Mouse (Mus musculus): ENCODE measurements around the gene Prkcq. TPM values are rescaled to one million over a fixed set of nuclear protein-coding genes. Genes with fewer than 3 reads are reported as not detected.
"Not testable (repeated sequence)": the region's sequence is repeated elsewhere in the genome, so short reads cannot be mapped to it uniquely, and the experiment has no call there.

Gene Prkcq
- polyA plus RNA-seq, 1 experiment, result not detected

DNA sequence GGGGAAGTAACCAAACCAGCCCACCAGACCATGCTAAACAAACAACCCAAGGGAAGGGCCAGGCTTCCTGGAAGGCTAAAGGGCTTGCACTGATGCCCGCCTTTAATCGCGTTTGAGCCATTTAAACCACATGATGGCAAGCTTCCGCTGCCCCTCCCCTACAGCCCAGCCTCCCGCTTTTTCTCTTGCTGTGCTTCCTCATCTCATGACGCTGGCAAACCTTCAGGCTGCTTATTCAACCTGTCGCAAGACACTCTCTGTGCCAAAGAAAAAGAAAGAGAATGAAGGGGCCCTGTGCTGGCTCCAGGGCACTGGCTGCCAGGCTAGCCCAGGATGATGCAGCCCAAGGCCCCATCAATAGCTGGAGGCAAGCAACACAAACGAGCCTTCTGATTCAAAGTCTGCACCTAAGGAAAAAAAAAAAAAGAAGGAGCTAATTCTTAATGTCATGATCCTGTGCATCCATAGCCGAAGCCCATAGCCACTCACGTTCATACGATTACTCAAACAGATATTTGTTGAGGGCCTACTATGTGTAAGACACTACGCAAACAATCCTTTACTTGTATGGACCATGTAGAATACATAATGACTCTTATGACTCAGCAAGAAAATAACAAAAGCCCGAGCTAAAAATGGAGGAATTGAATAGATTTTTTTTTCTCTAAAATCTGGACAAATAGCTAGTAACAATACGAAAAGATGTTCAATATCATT, 161.6 kb downstream of the Prkcq start:
- H3K4me3 ChIP-seq (ENCODE audit: insufficient read depth, low read length), result peak overlapping the region; percentile 29
- peak overlapping the region; percentile 83 for H3K27ac ChIP-seq (ENCODE audit: insufficient read depth, low read depth, low read length)
- TF ChIP-seq CTCF (IDR thresholded peaks at IDR 0.05; ENCODE audit: low read depth, low read length) (no peak), POLR2A (IDR thresholded peaks at IDR 0.05; ENCODE audit: borderline replicate concordance, low read depth, low read length) (no peak)
- H3K4me1 ChIP-seq (ENCODE audit: control insufficient read depth, insufficient read depth, low read length), result peaks cover 17% of the 10 kb centered on the region

DNA sequence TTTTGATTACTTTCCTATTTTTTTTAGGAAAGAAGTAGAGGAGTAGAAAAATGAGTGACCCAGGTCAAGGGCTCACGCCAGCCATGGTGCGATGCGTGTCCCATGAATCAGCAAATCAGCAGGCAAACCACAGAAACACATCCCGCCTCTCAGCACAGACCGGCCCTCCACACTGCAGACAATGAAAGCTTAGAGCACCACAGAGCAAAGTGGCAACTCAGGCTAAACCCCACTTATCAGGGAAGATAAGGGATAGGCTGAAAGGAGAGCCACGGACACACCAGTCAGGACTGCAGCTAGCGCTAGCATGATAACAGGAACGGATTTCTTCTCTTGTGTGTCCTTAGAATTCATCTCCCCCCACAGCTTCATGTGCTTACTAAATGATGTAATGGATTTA, 164.4 kb downstream of the Prkcq start:
- Histone ChIP-seq H3K27ac (ENCODE audit: insufficient read depth, low read depth, low read length) (no peak overlapping the region), H3K4me1 (ENCODE audit: control insufficient read depth, insufficient read depth, low read length) (peaks cover 17% of the 10 kb centered on the region), H3K4me3 (ENCODE audit: insufficient read depth, low read length) (no peak overlapping the region)
- no peak for TF ChIP-seq CTCF (IDR thresholded peaks at IDR 0.05; ENCODE audit: low read depth, low read length)
- no peak for TF ChIP-seq POLR2A (IDR thresholded peaks at IDR 0.05; ENCODE audit: borderline replicate concordance, low read depth, low read length)

DNA sequence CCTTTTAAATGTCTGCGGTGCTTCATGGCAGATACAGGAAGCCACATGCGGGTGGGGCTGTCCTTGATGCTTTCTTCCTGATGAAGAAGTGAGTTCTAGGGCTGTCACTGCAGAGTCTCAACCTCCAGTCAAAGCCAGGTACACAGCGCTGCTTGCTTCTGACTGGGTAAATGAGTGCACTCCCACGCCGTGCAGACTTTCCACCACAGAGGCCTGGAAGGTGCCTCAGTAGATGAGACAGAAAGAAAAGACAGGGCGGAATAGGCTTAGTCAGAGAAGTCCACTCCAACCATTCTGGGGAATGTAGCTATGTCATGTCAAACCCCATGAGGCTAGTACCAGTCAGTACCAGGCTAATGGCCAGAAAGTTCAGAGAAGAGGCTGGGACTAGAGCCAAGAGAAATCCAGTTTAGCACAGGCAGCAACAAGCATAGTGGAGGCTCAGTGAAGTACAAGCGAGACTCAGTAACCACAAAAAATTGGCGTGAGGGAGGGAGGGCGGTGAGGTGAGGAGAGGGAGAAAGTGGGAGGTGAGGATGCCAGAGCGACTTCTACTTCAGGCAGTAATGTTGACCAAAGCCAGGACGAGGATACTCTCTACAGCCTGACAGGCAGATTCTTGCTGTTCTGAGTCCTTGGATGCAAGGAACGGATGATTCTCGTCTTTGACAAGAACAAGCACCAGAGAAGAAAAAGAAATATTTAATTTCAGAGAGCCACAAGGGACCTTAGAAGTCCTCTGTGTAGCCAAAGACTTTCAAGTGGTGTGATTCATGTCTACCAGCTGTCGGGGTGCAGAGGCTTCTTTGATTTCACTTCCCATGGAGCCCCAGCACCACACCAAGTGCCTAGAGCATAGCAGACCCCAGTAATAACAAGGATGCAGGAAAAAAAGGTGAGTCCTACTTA, 167.3 kb downstream of the Prkcq start:
- Histone ChIP-seq H3K27ac (ENCODE audit: insufficient read depth, low read depth, low read length) (no peak overlapping the region), H3K4me1 (ENCODE audit: control insufficient read depth, insufficient read depth, low read length) (peaks cover under 1% of the 10 kb centered on the region), H3K4me3 (ENCODE audit: insufficient read depth, low read length) (no peak overlapping the region)
- TF ChIP-seq CTCF (IDR thresholded peaks at IDR 0.05; ENCODE audit: low read depth, low read length) (no peak), POLR2A (IDR thresholded peaks at IDR 0.05; ENCODE audit: borderline replicate concordance, low read depth, low read length) (no peak)

GRCm38 (mm10) chr2:11344691-11345090, 172.8 kb downstream of the Prkcq start:
- Histone ChIP-seq H3K4me3 (ENCODE audit: insufficient read depth, low read length) (no peak overlapping the region), H3K27ac (ENCODE audit: insufficient read depth, low read depth, low read length) (no peak overlapping the region), H3K4me1 (ENCODE audit: control insufficient read depth, insufficient read depth, low read length) (peaks cover 3% of the 10 kb centered on the region; the same call in 1 of the 2 replicates)
- no peak for TF ChIP-seq POLR2A (IDR thresholded peaks at IDR 0.05; ENCODE audit: borderline replicate concordance, low read depth, low read length)
- no peak for TF ChIP-seq CTCF (IDR thresholded peaks at IDR 0.05; ENCODE audit: low read depth, low read length)

- H3K4me3 ChIP-seq (ENCODE audit: insufficient read depth, low read length); H3K27ac ChIP-seq (ENCODE audit: insufficient read depth, low read depth, low read length); H3K4me1 ChIP-seq (ENCODE audit: control insufficient read depth, insufficient read depth, low read length): not testable (repeated sequence)
These were observed 174.5 kb downstream of the Prkcq start for GRCm38 (mm10) chr2:11346419-11346818.

- H3K27ac ChIP-seq (ENCODE audit: insufficient read depth, low read depth, low read length), result no peak overlapping the region
These were observed 175.9 kb downstream of the Prkcq start for GRCm38 (mm10) chr2:11347791-11348190.

More at GRCm38 (mm10) chr2:11347791-11348190, 175.9 kb downstream of the Prkcq start:
- Histone ChIP-seq H3K4me3 (ENCODE audit: insufficient read depth, low read length) (no peak overlapping the region), H3K4me1 (ENCODE audit: control insufficient read depth, insufficient read depth, low read length) (peaks cover 3% of the 10 kb centered on the region; the same call in 1 of the 2 replicates)
- no peak for TF ChIP-seq CTCF (IDR thresholded peaks at IDR 0.05; ENCODE audit: low read depth, low read length)
